Mouse (Mus musculus): Measurements from ENCODE around the gene Fmnl2. TPM values are rescaled to one million over a fixed set of nuclear protein-coding genes. Genes with fewer than 3 reads are reported as not detected.

Fmnl2 gene
- polyA plus RNA-seq, 1 experiment: not detected

DNA sequence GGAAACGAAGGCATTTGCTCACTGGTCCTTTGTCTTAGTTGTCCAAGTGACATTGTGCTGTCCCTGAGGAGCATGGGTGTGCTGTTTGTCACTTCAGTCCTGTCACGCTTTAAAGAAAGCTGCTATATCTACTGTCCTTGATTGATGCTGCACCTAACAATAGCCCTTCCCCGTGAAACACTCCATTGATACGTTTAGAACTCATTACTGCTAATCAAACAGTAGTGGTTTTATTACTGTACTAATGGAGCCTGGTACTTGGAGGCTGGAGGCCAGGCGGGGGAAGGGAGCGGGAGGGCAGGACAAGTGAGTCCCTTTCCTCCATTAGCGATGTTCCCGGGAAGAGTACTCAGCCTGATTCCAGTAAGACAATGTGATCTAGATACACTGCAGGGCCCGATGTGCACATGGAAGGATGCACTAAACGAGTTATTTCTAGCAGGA lies 70.2 kb downstream of the Fmnl2 start:
- H3K36me3 ChIP-seq (replicated peaks; ENCODE audit: low read length): no peaks in the 10 kb centered on the region
- H3K4me3 ChIP-seq (replicated peaks): no peak overlapping the region
- H3K4me1 ChIP-seq: peaks cover 7% of the 10 kb centered on the region
- H3K9me3 ChIP-seq: no peaks in the 10 kb centered on the region
- TF ChIP-seq GATA1 (IDR thresholded peaks at IDR 0.05; ENCODE audit: borderline replicate concordance, low read length) (no peak), FLI1 (IDR thresholded peaks at IDR 0.05; ENCODE audit: low read length) (no peak)
- no peaks in the 10 kb centered on the region for H3K27me3 ChIP-seq (replicated peaks)

GRCm38 (mm10) chr2:52928401-52928800 lies 70.7 kb downstream of the Fmnl2 start:
- H3K36me3 ChIP-seq (replicated peaks; ENCODE audit: low read length): no peaks in the 10 kb centered on the region
- H3K4me3 ChIP-seq (replicated peaks): no peak overlapping the region
- peaks cover 7% of the 10 kb centered on the region for H3K4me1 ChIP-seq
- TF ChIP-seq FLI1 (IDR thresholded peaks at IDR 0.05; ENCODE audit: low read length): no peak
- no peak for TF ChIP-seq GATA1 (IDR thresholded peaks at IDR 0.05; ENCODE audit: borderline replicate concordance, low read length)
- H3K9me3 ChIP-seq: no peaks in the 10 kb centered on the region
- no peaks in the 10 kb centered on the region for H3K27me3 ChIP-seq (replicated peaks)

GRCm38 (mm10) chr2:52930106-52930868 lies 72.6 kb downstream of the Fmnl2 start:
- no peak overlapping the region for H3K4me3 ChIP-seq (replicated peaks)
- TF ChIP-seq GATA1 (IDR thresholded peaks at IDR 0.05; ENCODE audit: borderline replicate concordance, low read length) (no peak), FLI1 (IDR thresholded peaks at IDR 0.05; ENCODE audit: low read length) (no peak)
- H3K4me1 ChIP-seq: peaks cover 7% of the 10 kb centered on the region
- no peaks in the 10 kb centered on the region for H3K36me3 ChIP-seq (replicated peaks; ENCODE audit: low read length)
- no peaks in the 10 kb centered on the region for H3K9me3 ChIP-seq
- no peaks in the 10 kb centered on the region for H3K27me3 ChIP-seq (replicated peaks)

DNA sequence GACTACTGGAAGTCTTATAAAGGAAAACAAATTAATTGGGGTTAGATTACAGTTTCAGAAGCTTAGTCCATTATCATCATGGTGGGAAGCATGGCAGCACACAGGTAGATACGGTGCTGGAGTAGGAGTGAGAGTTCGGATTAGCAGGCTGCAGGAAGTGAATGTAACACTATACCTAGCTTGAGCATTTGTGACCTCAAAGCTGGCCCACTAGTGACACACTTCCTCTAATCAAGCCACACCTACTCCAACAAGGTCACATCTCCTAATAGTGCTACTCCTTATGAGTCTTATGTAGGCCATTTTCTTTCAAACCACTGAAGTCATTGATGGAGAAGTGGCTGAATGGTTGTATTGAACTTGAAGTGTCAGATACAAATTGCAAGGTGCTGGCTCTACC lies 73.7 kb downstream of the Fmnl2 start:
- Histone ChIP-seq H3K4me3 (replicated peaks) (no peak overlapping the region), H3K9me3 (no peaks in the 10 kb centered on the region), H3K27me3 (replicated peaks) (no peaks in the 10 kb centered on the region), H3K4me1 (peaks cover 7% of the 10 kb centered on the region), H3K36me3 (replicated peaks; ENCODE audit: low read length) (no peaks in the 10 kb centered on the region)
- TF ChIP-seq FLI1 (IDR thresholded peaks at IDR 0.05; ENCODE audit: low read length) (no peak), GATA1 (IDR thresholded peaks at IDR 0.05; ENCODE audit: borderline replicate concordance, low read length) (no peak)

GRCm38 (mm10) chr2:52935906-52936305 lies 78.2 kb downstream of the Fmnl2 start:
- H3K4me1 ChIP-seq: no peaks in the 10 kb centered on the region
- H3K9me3 ChIP-seq: no peaks in the 10 kb centered on the region
- H3K4me3 ChIP-seq (replicated peaks): no peak overlapping the region
- TF ChIP-seq FLI1 (IDR thresholded peaks at IDR 0.05; ENCODE audit: low read length): no peak
- no peaks in the 10 kb centered on the region for H3K36me3 ChIP-seq (replicated peaks; ENCODE audit: low read length)
- no peaks in the 10 kb centered on the region for H3K27me3 ChIP-seq (replicated peaks)

DNA sequence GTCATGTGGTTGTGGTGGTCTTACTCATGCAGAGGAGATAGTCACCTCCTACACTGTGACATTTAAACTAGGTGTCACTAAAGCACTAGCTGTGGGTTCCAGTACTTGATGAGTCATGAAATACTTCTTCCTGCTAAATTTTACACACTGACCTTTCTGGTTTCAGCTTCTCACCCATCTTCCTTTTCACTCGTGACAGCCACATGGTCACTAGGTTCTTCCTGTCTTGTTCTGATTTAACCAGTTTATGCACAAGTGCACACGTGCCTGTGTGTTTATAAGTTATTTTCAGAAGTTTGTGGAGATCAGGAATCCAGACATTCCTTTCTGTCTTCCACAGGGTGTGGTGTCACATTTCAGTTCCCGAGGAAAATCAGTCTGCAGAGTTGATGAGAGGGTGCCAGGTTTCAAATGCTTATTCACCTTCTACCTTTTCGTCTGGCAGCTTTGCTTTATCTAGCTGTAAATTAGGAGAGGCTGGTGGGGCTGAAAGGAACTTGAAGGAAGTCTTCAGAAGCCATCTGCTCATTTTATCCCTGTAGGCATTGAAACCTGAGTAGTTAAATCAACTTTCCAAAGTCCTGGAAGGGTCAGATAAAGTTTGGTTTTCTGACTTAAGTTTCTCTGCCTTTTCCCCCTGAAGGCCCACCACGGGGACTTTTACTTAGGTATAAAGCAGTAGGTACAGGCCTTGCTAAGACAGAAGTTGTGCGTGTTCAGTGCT lies 80.9 kb downstream of the Fmnl2 start:
- no peaks in the 10 kb centered on the region for H3K4me1 ChIP-seq
- TF ChIP-seq FLI1 (IDR thresholded peaks at IDR 0.05; ENCODE audit: low read length) (no peak), GATA1 (IDR thresholded peaks at IDR 0.05; ENCODE audit: borderline replicate concordance, low read length) (no peak)

GRCm38 (mm10) chr2:52943644-52944423 lies 86.2 kb downstream of the Fmnl2 start:
- H3K4me1 ChIP-seq: no peaks in the 10 kb centered on the region
- H3K36me3 ChIP-seq (replicated peaks; ENCODE audit: low read length): no peaks in the 10 kb centered on the region
- H3K4me3 ChIP-seq (replicated peaks): no peak overlapping the region
- no peak for TF ChIP-seq GATA1 (IDR thresholded peaks at IDR 0.05; ENCODE audit: borderline replicate concordance, low read length)
- TF ChIP-seq FLI1 (IDR thresholded peaks at IDR 0.05; ENCODE audit: low read length): no peak
- H3K9me3 ChIP-seq: peaks cover 9% of the 10 kb centered on the region; the same call in 1 of the 2 replicates
- no peaks in the 10 kb centered on the region for H3K27me3 ChIP-seq (replicated peaks)

More for the DNA sequence above, 80.9 kb downstream of the Fmnl2 start:
- no peaks in the 10 kb centered on the region for H3K36me3 ChIP-seq (replicated peaks; ENCODE audit: low read length)
- H3K9me3 ChIP-seq: no peaks in the 10 kb centered on the region
- no peaks in the 10 kb centered on the region for H3K27me3 ChIP-seq (replicated peaks)
- H3K4me3 ChIP-seq (replicated peaks): no peak overlapping the region

DNA sequence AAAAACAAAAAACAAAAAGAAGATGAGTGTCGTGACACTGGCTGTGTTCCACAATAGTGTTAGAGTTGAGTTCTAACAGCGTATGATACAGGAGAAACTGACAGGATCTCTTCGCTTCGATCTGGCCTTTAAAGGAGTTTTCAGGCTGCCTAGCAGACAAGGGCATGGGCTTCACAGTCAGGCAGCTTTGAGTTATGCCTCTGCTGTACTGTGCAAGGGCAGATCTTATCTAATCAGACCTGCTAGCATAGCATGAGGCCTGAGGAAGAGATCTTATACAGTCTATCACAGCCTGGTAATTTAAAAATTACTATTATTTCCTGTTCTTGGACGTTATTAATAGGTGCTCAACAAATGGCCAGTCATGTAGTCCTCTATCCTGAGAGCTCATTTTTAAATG lies 86.9 kb downstream of the Fmnl2 start:
- Histone ChIP-seq H3K27me3 (replicated peaks) (no peaks in the 10 kb centered on the region), H3K9me3 (peaks cover 9% of the 10 kb centered on the region; the same call in 1 of the 2 replicates), H3K36me3 (replicated peaks; ENCODE audit: low read length) (no peaks in the 10 kb centered on the region), H3K4me3 (replicated peaks) (no peak overlapping the region), H3K4me1 (no peaks in the 10 kb centered on the region)
- TF ChIP-seq FLI1 (IDR thresholded peaks at IDR 0.05; ENCODE audit: low read length) (no peak), GATA1 (IDR thresholded peaks at IDR 0.05; ENCODE audit: borderline replicate concordance, low read length) (no peak)

DNA sequence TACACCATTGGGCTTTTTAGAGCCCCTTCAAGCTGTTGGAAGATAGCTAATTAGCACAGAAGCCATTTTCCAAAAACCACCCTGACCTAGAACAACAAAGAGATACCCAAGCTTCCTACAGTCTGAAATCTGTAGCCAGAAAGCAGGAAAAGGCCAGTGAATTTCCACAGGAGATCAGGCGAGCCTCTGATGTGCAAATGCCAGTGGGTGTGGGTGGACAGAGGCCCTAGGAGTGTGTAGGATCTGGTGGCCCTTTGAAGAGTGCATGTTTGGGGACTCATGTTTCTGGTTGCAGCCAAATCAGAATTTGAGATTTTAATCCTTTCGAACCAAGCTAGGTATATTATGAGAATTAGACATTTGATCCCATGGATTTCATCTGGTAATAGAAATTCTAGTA lies 88.4 kb downstream of the Fmnl2 start:
- no peaks in the 10 kb centered on the region for H3K27me3 ChIP-seq (replicated peaks)
- no peaks in the 10 kb centered on the region for H3K36me3 ChIP-seq (replicated peaks; ENCODE audit: low read length)
- no peak for TF ChIP-seq FLI1 (IDR thresholded peaks at IDR 0.05; ENCODE audit: low read length)
- no peak for TF ChIP-seq GATA1 (IDR thresholded peaks at IDR 0.05; ENCODE audit: borderline replicate concordance, low read length)
- H3K9me3 ChIP-seq: peaks cover 9% of the 10 kb centered on the region; the same call in 1 of the 2 replicates
- no peak overlapping the region for H3K4me3 ChIP-seq (replicated peaks)
- no peaks in the 10 kb centered on the region for H3K4me1 ChIP-seq
